Mouse (Mus musculus): ENCODE data around the gene Gnaz. TPM values are rescaled to one million over a fixed set of nuclear protein-coding genes. Genes with fewer than 3 reads are reported as not detected.

Gene Gnaz
- polyA plus RNA-seq, 1 experiment = 2.4 TPM

GRCm38 (mm10) chr10:74967651-74968267 lies 782 bp downstream of the Gnaz start:
- TF ChIP-seq POLR2A (IDR thresholded peaks at IDR 0.05; ENCODE audit: control insufficient read depth, low read depth, low read length) (no peak), CTCF (IDR thresholded peaks at IDR 0.05; ENCODE audit: control insufficient read depth, insufficient read depth, insufficient replicate concordance, low read depth, low read length) (no peak)
- no peaks in the 10 kb centered on the region for H3K27me3 ChIP-seq (ENCODE audit: control insufficient read depth, insufficient read depth, low read length)
- peaks cover 17% of the 10 kb centered on the region for H3K4me1 ChIP-seq (ENCODE audit: control insufficient read depth, insufficient read depth, low read length)
- H3K36me3 ChIP-seq (ENCODE audit: control insufficient read depth, insufficient read depth, low read length) = no peaks in the 10 kb centered on the region
- no peak overlapping the region for H3K27ac ChIP-seq (ENCODE audit: control insufficient read depth, insufficient read depth, low read depth, low read length)
- H3K4me3 ChIP-seq (ENCODE audit: control insufficient read depth, low read depth, low read length) = peak overlapping the region; percentile 84

- Histone ChIP-seq H3K27me3 (ENCODE audit: control insufficient read depth, insufficient read depth, low read length) (no peaks in the 10 kb centered on the region), H3K4me3 (ENCODE audit: control insufficient read depth, low read depth, low read length) (no peak overlapping the region), H3K27ac (ENCODE audit: control insufficient read depth, insufficient read depth, low read depth, low read length) (no peak overlapping the region), H3K4me1 (ENCODE audit: control insufficient read depth, insufficient read depth, low read length) (peaks cover 17% of the 10 kb centered on the region), H3K36me3 (ENCODE audit: control insufficient read depth, insufficient read depth, low read length) (no peaks in the 10 kb centered on the region)
- TF ChIP-seq CTCF (IDR thresholded peaks at IDR 0.05; ENCODE audit: control insufficient read depth, insufficient read depth, insufficient replicate concordance, low read depth, low read length) (no peak), POLR2A (IDR thresholded peaks at IDR 0.05; ENCODE audit: control insufficient read depth, low read depth, low read length) (no peak)
Observed at GRCm38 (mm10) chr10:74969266-74969665, 2.3 kb downstream of the Gnaz start.

DNA sequence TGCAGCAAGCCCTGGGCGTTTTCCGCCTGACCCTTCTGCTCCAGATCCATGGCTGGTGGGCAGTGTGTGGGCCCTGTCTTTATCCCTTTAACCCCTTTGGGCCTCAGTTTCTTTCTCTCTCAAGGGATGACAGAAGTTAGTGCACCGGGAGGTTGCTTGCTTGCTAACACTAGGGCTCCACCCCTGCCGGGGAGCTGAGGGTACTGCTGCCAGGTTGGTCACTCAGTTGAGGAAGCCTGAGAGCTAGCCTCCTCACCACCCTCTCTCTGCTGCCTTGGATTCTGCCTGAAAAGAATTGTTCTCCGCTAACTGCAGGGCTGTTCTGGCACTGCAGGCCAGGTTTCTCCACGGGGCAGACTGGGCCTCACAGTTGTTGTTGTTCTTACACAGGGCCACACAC lies 6.0 kb downstream of the Gnaz start:
- H3K27ac ChIP-seq (ENCODE audit: control insufficient read depth, insufficient read depth, low read depth, low read length) = no peak overlapping the region
- no peak for TF ChIP-seq CTCF (IDR thresholded peaks at IDR 0.05; ENCODE audit: control insufficient read depth, insufficient read depth, insufficient replicate concordance, low read depth, low read length)
- TF ChIP-seq POLR2A (IDR thresholded peaks at IDR 0.05; ENCODE audit: control insufficient read depth, low read depth, low read length) = no peak
- no peaks in the 10 kb centered on the region for H3K36me3 ChIP-seq (ENCODE audit: control insufficient read depth, insufficient read depth, low read length)
- H3K4me3 ChIP-seq (ENCODE audit: control insufficient read depth, low read depth, low read length) = no peak overlapping the region
- H3K4me1 ChIP-seq (ENCODE audit: control insufficient read depth, insufficient read depth, low read length) = peaks cover 4% of the 10 kb centered on the region
- H3K27me3 ChIP-seq (ENCODE audit: control insufficient read depth, insufficient read depth, low read length) = no peaks in the 10 kb centered on the region

DNA sequence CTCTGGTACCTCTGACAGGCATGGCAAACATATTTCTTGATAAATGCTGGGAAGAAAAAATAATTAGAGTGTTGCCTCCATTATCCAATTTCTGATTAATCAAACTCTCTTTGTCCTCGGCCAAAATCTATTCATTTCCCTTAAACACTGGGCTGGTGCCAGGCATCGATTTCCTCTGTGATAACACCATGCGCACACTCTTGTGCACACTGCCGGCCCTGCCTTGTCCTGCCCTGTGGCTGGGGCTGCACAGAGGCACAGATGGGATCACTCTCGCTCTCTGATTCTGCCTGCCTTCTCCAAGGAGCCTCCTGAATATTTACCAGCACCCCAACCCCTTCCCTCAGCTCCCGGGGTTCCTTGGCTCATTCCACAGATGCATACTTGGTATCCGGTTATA lies 8.6 kb downstream of the Gnaz start:
- Histone ChIP-seq H3K27me3 (ENCODE audit: control insufficient read depth, insufficient read depth, low read length) (no peaks in the 10 kb centered on the region), H3K36me3 (ENCODE audit: control insufficient read depth, insufficient read depth, low read length) (no peaks in the 10 kb centered on the region), H3K27ac (ENCODE audit: control insufficient read depth, insufficient read depth, low read depth, low read length) (no peak overlapping the region), H3K4me1 (ENCODE audit: control insufficient read depth, insufficient read depth, low read length) (peaks cover 4% of the 10 kb centered on the region), H3K4me3 (ENCODE audit: control insufficient read depth, low read depth, low read length) (no peak overlapping the region)
- no peak for TF ChIP-seq POLR2A (IDR thresholded peaks at IDR 0.05; ENCODE audit: control insufficient read depth, low read depth, low read length)
- no peak for TF ChIP-seq CTCF (IDR thresholded peaks at IDR 0.05; ENCODE audit: control insufficient read depth, insufficient read depth, insufficient replicate concordance, low read depth, low read length)

- Histone ChIP-seq H3K4me3 (ENCODE audit: control insufficient read depth, low read depth, low read length) (no peak overlapping the region), H3K36me3 (ENCODE audit: control insufficient read depth, insufficient read depth, low read length) (no peaks in the 10 kb centered on the region), H3K27ac (ENCODE audit: control insufficient read depth, insufficient read depth, low read depth, low read length) (no peak overlapping the region), H3K27me3 (ENCODE audit: control insufficient read depth, insufficient read depth, low read length) (no peaks in the 10 kb centered on the region), H3K4me1 (ENCODE audit: control insufficient read depth, insufficient read depth, low read length) (peaks cover 4% of the 10 kb centered on the region)
- TF ChIP-seq CTCF (IDR thresholded peaks at IDR 0.05; ENCODE audit: control insufficient read depth, insufficient read depth, insufficient replicate concordance, low read depth, low read length) (no peak), POLR2A (IDR thresholded peaks at IDR 0.05; ENCODE audit: control insufficient read depth, low read depth, low read length) (no peak)
Observed at GRCm38 (mm10) chr10:74976429-74976828, 9.5 kb downstream of the Gnaz start.

- H3K27ac ChIP-seq (ENCODE audit: control insufficient read depth, insufficient read depth, low read depth, low read length) = no peak overlapping the region
- H3K36me3 ChIP-seq (ENCODE audit: control insufficient read depth, insufficient read depth, low read length) = no peaks in the 10 kb centered on the region
- H3K4me1 ChIP-seq (ENCODE audit: control insufficient read depth, insufficient read depth, low read length) = peaks cover 4% of the 10 kb centered on the region
- TF ChIP-seq POLR2A (IDR thresholded peaks at IDR 0.05; ENCODE audit: control insufficient read depth, low read depth, low read length) (no peak), CTCF (IDR thresholded peaks at IDR 0.05; ENCODE audit: control insufficient read depth, insufficient read depth, insufficient replicate concordance, low read depth, low read length) (no peak)
- no peak overlapping the region for H3K4me3 ChIP-seq (ENCODE audit: control insufficient read depth, low read depth, low read length)
- H3K27me3 ChIP-seq (ENCODE audit: control insufficient read depth, insufficient read depth, low read length) = no peaks in the 10 kb centered on the region
Observed at GRCm38 (mm10) chr10:74978056-74978455, 11.1 kb downstream of the Gnaz start.

DNA sequence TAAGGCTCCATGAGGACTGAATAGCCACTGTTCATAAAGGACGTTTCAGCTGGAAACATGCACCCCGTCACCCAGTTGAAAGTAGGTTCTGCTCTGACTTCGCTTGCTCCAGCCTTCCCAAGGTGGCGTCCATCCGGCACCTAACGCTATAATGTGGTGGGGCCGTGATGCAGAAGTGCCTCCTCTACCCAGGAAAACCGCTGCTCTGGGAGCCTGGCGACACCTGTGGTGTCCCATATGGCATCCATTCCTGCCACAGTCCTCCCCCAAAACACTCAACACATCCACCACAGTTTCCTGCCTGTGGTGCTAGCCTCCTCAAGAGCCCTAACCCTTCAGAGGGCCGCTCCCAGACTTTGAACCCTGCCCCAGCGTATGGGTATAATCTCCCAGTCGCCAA lies 14.2 kb downstream of the Gnaz start:
- TF ChIP-seq POLR2A (IDR thresholded peaks at IDR 0.05; ENCODE audit: control insufficient read depth, low read depth, low read length) = no peak
- no peak for TF ChIP-seq CTCF (IDR thresholded peaks at IDR 0.05; ENCODE audit: control insufficient read depth, insufficient read depth, insufficient replicate concordance, low read depth, low read length)
- no peak overlapping the region for H3K27ac ChIP-seq (ENCODE audit: control insufficient read depth, insufficient read depth, low read depth, low read length)
- no peaks in the 10 kb centered on the region for H3K36me3 ChIP-seq (ENCODE audit: control insufficient read depth, insufficient read depth, low read length)
- H3K4me3 ChIP-seq (ENCODE audit: control insufficient read depth, low read depth, low read length) = no peak overlapping the region
- H3K27me3 ChIP-seq (ENCODE audit: control insufficient read depth, insufficient read depth, low read length) = no peaks in the 10 kb centered on the region
- H3K4me1 ChIP-seq (ENCODE audit: control insufficient read depth, insufficient read depth, low read length) = no peaks in the 10 kb centered on the region

Measured in testis, adult 2 months (tissue).